Mouse (Mus musculus) telencephalon, adult 2 months (tissue): ENCODE results near the gene Pdcd4.
A peak's percentile ranks its signal among the peaks of the same experiment; 100 is the strongest.

Experiments
- DNase-seq: peaks from one replicate; pipeline ENCODE4 v3.0.0-alpha.2; 2011; ENCODE audit warnings: low read depth, low spot score

Gene Pdcd4

GRCm38 (mm10) chr19:53871502-53871901, 20.5 kb upstream of the Pdcd4 start:
- no peak for DNase-seq

DNA sequence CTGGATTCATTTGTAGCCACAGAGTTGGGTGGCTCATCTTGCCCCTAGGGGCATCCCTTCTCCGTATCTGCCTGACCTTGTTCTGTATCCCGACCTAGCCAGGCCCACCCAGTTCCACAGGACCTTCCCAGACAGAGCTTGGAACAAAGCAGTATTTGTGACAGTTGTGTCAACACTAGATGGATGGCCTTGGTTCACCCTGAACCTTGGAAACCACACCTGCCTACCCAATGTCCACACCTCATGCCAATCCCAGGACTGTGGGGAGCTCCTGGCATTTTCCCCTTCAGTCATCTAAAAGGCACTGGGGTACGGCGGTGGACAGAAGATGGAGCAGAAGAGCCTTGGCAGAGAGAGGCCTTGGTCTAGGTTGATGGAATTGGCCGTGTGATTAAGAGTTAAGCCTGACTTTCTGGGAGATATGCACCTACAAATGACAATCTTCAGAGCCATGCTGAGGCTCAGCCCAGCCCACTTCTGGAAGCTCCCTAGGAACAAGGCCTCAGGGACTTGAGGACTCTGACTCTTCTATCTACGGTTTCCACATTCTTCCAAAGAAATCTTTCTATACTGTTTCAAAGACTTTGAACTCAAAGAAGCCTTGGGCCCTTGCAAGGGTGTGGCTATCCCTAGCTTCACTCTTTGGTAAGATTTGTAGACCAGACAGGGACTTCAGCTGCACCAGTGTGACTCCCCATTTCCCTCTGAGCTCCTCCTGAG, 18.9 kb upstream of the Pdcd4 start:
- no peak for DNase-seq

DNA sequence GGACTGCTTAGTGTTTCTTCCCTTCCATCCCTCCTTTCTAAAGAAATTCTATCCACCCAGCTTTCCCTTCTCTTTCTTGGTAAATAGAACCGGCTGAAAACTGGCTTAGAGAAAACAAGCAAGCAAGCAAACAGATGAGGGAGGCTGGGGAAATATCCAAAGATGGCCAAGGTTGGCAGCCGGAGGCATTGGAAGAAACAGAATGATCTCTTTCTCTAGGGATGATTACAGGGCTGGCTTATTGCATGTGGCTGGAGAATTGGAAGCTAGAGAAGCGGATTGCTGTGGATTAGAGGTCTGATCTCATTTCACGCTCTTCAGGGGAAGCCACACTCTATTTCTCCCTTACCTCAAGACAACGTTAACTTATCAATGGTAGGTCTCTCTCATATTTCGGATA, 16.8 kb upstream of the Pdcd4 start:
- DNase-seq = no peak

DNA sequence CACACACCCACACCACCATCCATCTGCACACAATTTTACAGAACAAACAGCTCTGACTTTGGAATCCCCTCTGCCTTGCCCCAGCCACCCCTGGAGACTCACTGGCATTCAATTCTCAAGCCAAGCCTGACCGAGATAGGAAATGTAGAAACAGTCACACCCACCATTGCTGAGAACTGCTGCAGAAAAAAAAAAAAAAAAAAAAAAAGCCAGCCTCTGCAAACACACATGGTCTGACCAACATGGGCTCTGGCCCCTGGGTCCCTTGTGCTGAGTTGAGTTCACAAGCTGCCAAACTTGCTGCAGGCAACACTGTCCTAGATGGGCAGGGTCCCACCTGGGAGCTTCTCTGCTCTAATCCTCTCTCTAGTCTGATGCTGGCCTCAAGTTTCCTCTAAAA, 14.3 kb upstream of the Pdcd4 start:
- DNase-seq = no peak

DNA sequence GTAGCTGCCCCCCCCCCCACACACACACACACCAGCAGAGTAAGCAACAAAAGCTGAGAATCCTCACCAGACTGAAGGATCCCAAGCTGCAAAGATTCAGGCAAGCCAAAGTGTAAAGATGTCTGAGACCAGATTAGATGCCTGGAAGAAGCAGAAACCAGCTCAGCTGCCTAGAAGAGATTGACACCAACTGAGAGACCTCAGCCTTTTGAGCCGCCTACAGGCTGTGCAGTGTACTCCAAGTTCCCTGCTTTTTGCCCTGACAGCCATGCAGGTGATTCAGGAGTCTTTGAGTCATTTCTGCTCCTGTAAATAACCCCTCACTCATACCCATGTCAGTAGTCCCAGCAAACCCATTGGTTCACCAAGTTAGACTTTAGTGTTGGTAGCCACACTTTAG, 11.6 kb upstream of the Pdcd4 start:
- DNase-seq = no peak

DNA sequence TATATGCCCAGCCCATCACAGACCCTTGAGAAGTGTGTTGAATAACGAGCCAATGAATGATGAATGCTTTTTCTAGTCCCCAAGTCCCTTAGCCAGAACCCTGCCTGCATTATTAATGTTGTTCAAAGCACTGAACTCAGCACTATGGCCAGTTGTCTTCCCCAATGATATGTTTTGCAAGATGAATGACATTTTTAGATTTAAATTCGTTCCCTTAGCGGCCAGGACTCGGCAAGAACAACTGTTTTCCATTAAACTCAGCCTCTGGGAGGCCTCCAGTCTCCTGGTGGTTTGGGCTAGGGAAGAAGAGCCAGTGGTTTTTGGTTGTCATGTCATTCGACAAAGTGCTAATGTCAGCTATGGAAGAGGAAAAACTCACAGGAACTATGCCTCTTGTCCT, 10.2 kb upstream of the Pdcd4 start:
- no peak for DNase-seq

DNA sequence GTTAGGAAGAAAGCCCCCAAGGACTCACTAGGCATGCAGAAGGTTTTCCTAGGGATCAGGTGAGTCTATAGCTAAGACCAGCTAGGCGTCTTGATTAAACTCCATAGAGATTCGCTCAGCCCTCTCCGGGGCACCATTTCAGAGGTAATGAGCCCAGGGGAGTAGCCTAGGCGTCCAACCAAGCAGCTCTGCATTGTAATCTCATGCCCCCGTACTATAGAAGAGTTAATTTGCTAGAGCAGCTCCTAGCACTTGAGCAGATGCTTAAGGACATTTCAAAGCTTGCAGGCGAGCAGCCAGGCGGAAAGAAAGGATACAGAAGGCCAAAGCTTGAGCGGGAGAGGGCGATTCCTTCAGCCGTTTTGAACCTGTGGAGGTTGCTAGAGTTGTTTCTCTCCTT, 6.6 kb upstream of the Pdcd4 start:
- DNase-seq = no peak

GRCm38 (mm10) chr19:53886576-53887370, 5.3 kb upstream of the Pdcd4 start:
- no peak for DNase-seq

GRCm38 (mm10) chr19:53887822-53888221, 4.2 kb upstream of the Pdcd4 start:
- DNase-seq = no peak

DNA sequence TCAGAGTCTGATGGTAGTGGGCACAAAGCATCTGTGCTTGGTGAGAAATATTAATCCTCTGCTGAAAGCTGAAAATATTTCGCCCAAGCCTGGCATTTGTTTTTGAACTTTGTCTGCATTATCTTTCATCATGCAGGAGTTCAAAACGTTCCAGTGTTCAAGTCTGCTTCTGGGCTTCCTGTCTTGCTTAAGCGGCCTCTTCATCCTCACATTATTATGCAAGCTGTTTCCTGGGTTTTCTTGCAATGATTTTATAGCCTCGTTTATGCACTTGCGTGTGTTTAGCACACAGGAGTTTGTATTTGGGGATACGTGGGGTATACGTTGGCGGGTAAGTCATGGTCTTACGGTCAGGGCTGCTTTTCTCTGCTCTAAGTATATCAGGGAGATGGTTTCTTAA, 3.7 kb upstream of the Pdcd4 start:
- no peak for DNase-seq

- DNase-seq = no peak
Observed at GRCm38 (mm10) chr19:53889555-53889954, 2.5 kb upstream of the Pdcd4 start.

DNA sequence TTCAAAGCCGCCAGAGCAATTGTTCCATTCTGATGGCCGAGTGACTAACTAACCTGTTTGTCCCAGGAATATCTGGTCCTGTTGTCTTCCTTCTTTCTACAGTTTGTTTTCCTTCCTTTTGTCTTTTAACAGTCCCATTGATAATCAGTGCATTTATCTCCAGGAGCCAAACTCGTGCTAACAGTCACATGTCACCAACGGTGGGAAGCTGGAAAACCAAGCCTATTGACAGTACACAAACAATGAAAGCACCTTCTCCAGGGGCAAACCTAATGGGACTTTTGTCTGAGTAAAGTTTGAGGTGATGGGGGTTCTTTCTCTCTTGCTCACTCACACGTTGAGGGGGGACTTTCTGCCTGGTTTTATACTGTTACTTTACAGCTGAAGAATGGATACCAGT, 1.8 kb upstream of the Pdcd4 start:
- no peak for DNase-seq

DNA sequence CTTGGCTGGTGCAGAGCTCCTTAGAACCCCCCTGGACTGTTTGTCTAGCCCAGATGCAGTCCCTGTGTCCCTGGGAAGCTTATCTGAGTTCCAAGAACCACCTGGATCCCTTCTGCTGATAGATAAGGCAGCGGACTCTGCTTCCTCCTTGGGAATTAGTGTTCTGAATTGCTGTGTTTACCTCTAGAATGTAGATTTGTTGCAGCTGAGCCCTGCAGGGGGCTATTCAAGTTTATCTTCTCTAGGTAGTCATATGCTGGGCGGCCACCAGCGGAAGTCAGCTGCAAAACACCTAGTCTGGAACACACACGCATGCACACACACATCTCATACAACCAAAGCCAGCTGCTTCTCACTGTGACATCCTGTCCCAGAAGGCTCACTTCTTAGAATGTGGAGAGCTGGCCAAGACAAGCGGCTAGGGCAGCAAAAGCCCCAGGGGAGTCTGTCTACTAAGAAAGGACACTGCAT, 1.2 kb upstream of the Pdcd4 start:
- no peak for DNase-seq

DNA sequence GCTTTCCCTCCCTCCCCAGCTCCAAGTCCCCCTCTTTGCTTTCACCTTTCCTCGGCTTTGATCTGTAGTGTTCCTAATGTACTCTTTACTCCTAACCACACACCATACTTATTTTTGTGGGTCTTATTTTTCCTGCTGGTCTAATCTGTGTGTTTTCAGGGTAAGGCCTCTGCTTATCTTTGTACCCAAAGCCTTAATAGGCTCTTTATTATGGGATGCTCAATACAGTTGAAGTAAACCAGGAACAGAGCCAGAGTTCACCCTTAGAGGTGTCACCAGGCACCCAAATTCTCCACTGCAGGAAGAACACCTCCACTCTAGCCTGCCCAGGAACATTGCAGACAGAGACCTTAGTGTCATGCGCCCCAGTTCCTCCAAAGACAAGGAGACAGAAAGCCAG, 462 bp upstream of the Pdcd4 start:
- no peak for DNase-seq

GRCm38 (mm10) chr19:53892838-53893359, 868 bp downstream of the Pdcd4 start:
- DNase-seq = peak; percentile 67

- DNase-seq = no peak
Observed at GRCm38 (mm10) chr19:53893711-53894171, 1.7 kb downstream of the Pdcd4 start.

- DNase-seq = no peak
Observed at GRCm38 (mm10) chr19:53894538-53895121, 2.6 kb downstream of the Pdcd4 start.

DNA sequence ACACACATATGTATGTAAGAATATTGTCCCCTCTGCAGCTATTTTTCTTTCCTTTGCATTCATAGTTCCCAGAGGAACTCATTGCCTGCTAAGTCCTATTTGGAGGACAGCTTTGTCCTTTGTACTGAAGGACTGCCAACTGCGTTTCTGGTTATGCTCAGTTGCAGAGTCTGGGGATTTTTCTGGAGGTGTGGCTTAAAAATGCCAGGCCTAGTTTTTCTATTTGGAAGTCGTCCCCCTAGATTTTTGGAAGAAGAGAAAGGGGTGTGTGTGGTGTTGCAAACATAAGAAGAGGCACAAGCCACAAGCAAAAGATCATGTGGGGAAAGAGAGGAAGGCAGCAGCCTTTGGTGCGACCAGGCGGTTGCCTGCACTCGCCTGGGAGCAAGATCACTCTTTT, 6.0 kb downstream of the Pdcd4 start:
- DNase-seq = no peak

DNA sequence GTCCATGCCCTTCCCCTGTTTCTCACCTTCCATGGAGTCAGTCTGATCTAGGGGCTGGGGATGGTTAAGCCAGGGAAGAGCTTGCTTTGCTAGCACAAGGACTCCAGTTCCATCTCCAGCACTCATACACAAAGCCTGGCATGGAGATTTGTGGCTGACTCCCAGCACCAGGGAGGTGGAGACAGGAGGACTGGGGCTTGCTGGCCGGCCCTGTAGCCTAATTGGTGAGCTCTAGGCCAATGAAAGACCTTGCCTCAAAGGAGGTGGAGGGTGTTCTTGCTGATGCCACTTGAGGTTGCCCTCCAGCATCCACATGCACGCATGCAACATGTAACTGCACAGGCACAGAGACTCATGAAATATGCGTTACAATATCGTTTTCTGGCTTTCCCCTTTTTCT, 6.5 kb downstream of the Pdcd4 start:
- no peak for DNase-seq

- no peak for DNase-seq
Observed at GRCm38 (mm10) chr19:53898970-53899900, 7.2 kb downstream of the Pdcd4 start.

DNA sequence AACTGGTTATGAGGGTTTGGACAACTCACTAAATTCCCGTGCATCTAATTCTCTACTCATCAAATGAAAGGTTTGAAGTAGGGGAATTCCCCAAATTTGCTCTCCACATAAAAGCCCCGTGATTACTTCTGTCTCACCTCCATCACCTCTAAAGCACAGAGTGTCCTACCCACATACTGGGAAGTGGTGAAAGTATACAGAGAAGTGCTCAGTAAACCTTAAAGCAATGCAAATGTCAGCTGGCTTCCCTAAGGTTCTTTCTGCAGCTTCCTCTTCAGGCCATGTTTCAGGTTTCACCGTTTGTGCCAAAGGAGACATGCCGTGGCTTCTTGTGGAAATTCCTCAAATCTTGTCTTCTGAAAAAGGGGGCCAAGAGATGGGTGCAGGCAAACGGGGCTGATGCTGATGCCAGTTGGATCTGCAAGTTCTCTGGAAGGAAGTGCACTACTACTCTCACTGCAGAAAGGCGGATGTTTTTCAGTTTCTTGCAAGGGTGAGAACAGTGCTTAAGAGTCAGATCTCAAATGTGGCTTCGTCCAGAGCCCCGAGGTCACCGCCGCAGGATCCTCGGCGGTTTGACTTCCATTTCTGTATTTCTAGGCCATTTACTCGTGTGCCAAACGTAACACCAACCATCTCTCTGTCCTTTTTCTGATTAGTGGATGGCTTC, 8.0 kb downstream of the Pdcd4 start:
- no peak for DNase-seq
